Mouse (Mus musculus) lung, embryonic 16.5 days (tissue): ENCODE measurements around the gene Nf1. TPM values are rescaled to one million over a fixed set of nuclear protein-coding genes. Genes with fewer than 3 reads are reported as not detected.

Experiments
- ATAC-seq: fragments of 200-750 bp; cut with Nextera tagmentation; 2 replicates; pipeline ENCODE4 v1.8.0; 2017; ENCODE audit warnings: low read depth, mild to moderate bottlenecking, moderate library complexity
- H3K27ac ChIP-seq: fragments of 300-500 bp; sonication (generic); 2 replicates; pipeline ENCODE4 v1.5.1; 2014; ENCODE audit warnings: mild to moderate bottlenecking, control low read depth, low read length
- H3K27me3 ChIP-seq: fragments of 300-500 bp; sonication (generic); 2 replicates; pipeline ENCODE4 v1.6.1; 2014; ENCODE audit warnings: low read depth, low read length, mixed read lengths; ENCODE audit not compliant: control insufficient read depth, insufficient read depth
- H3K36me3 ChIP-seq: fragments of 300-500 bp; sonication (generic); 2 replicates; pipeline ENCODE4 v1.6.1; 2014; ENCODE audit warnings: low read length; ENCODE audit not compliant: control insufficient read depth, insufficient read depth
- H3K4me1 ChIP-seq: fragments of 300-500 bp; sonication (generic); replicated peaks from 2 replicates; pipeline ENCODE4 v1.6.1; 2014; ENCODE audit warnings: low read length, mixed read lengths; ENCODE audit not compliant: control insufficient read depth, insufficient read depth
- H3K4me2 ChIP-seq: fragments of 300-500 bp; sonication (generic); 2 replicates; pipeline ENCODE4 v1.6.1; 2014; ENCODE audit warnings: low read depth, low read length, control low read depth
- H3K4me3 ChIP-seq: fragments of 300-500 bp; sonication (generic); 2 replicates; pipeline ENCODE4 v1.5.1; 2014; ENCODE audit warnings: mild to moderate bottlenecking, low read length, control low read depth
- H3K9ac ChIP-seq: fragments of 300-500 bp; sonication (generic); 2 replicates; pipeline ENCODE4 v1.6.1; 2014; ENCODE audit warnings: low read length, control low read depth
- H3K9me3 ChIP-seq: fragments of 300-500 bp; sonication (generic); 2 replicates; pipeline ENCODE4 v1.6.1; 2016; ENCODE audit warnings: low read length; ENCODE audit not compliant: control insufficient read depth
- WGBS: fragments of 180-500 bp; shearing (Covaris S2); extraction: QIAGEN DNeasy Blood & Tissue Kit; methylation state at CpG from one replicate; pipeline ENCODE4 v1.1.7; 2014; 5-methylcytosine and 5-hydroxymethylcytosine counted together
- polyA plus RNA-seq: library from polyadenylated mRNA; unstranded; fragments of >200 nt; fragmentation: Nextera tagmentation; extraction: Ambion mirVana; gene quantifications from 2 replicates; pipeline ENCODE4 v1.2.1, GENCODE M21; 2015

The Nf1 gene
- polyA plus RNA-seq, 1 experiment from 2014 or later = 5.8 TPM

GRCm38 (mm10) chr11:79591591-79591975, 252.1 kb downstream of the Nf1 start:
- peak overlapping the region; percentile 97 for H3K4me2 ChIP-seq
- peak; percentile 16; the same call in 1 of the 2 replicates for ATAC-seq
- peak overlapping the region; percentile 52 for H3K9ac ChIP-seq
- H3K4me3 ChIP-seq = peak overlapping the region; percentile 60
- peaks cover 8% of the 10 kb centered on the region for H3K4me1 ChIP-seq
- no peak overlapping the region for H3K27ac ChIP-seq
- H3K36me3 ChIP-seq = no peaks in the 10 kb centered on the region
- WGBS = 35% methylated on average over 5 of the region's 5 CpGs
- H3K9me3 ChIP-seq = no peaks in the 10 kb centered on the region
- H3K27me3 ChIP-seq = peaks cover 37% of the 10 kb centered on the region

GRCm38 (mm10) chr11:79593495-79593894, 254.0 kb downstream of the Nf1 start:
- Histone ChIP-seq H3K9ac (no peak overlapping the region), H3K36me3 (no peaks in the 10 kb centered on the region), H3K9me3 (no peaks in the 10 kb centered on the region), H3K27me3 (peaks cover 37% of the 10 kb centered on the region), H3K4me2 (no peak overlapping the region), H3K27ac (no peak overlapping the region), H3K4me3 (no peak overlapping the region), H3K4me1 (peaks cover 8% of the 10 kb centered on the region)
- 29% methylated on average over 11 of the region's 11 CpGs for WGBS
- no peak for ATAC-seq

GRCm38 (mm10) chr11:79610454-79610853, 271.0 kb downstream of the Nf1 start:
- 49% methylated on average over 2 of the region's 2 CpGs for WGBS
- Histone ChIP-seq H3K27me3 (no peaks in the 10 kb centered on the region), H3K4me2 (no peak overlapping the region), H3K27ac (no peak overlapping the region), H3K9ac (no peak overlapping the region), H3K36me3 (no peaks in the 10 kb centered on the region), H3K4me1 (peaks cover 7% of the 10 kb centered on the region; the same call in 1 of the 2 replicates), H3K9me3 (no peaks in the 10 kb centered on the region), H3K4me3 (no peak overlapping the region)
- ATAC-seq = no peak

GRCm38 (mm10) chr11:79611011-79611666, 271.6 kb downstream of the Nf1 start:
- Histone ChIP-seq H3K4me1 (peaks cover 7% of the 10 kb centered on the region; the same call in 1 of the 2 replicates), H3K9me3 (no peaks in the 10 kb centered on the region), H3K9ac (no peak overlapping the region), H3K27me3 (no peaks in the 10 kb centered on the region), H3K27ac (no peak overlapping the region), H3K4me2 (no peak overlapping the region), H3K36me3 (no peaks in the 10 kb centered on the region), H3K4me3 (no peak overlapping the region)
- 15% methylated on average over 13 of the region's 13 CpGs for WGBS
- ATAC-seq = no peak

- no peak for ATAC-seq
- WGBS = 21% methylated on average over 1 of the region's 1 CpGs
Observed at GRCm38 (mm10) chr11:79612046-79612600, 272.6 kb downstream of the Nf1 start.

GRCm38 (mm10) chr11:79613084-79613483, 273.6 kb downstream of the Nf1 start:
- Histone ChIP-seq H3K4me3 (no peak overlapping the region), H3K9ac (no peak overlapping the region), H3K27ac (no peak overlapping the region), H3K9me3 (no peaks in the 10 kb centered on the region), H3K36me3 (no peaks in the 10 kb centered on the region), H3K4me1 (peaks cover 7% of the 10 kb centered on the region; the same call in 1 of the 2 replicates), H3K4me2 (no peak overlapping the region), H3K27me3 (no peaks in the 10 kb centered on the region)
- no peak for ATAC-seq
- 45% methylated on average over 3 of the region's 3 CpGs for WGBS

More at GRCm38 (mm10) chr11:79612046-79612600, 272.6 kb downstream of the Nf1 start:
- Histone ChIP-seq H3K9me3 (no peaks in the 10 kb centered on the region), H3K4me2 (no peak overlapping the region), H3K9ac (no peak overlapping the region), H3K4me1 (peaks cover 7% of the 10 kb centered on the region; the same call in 1 of the 2 replicates), H3K4me3 (no peak overlapping the region), H3K27ac (no peak overlapping the region), H3K27me3 (no peaks in the 10 kb centered on the region), H3K36me3 (no peaks in the 10 kb centered on the region)

- no peaks in the 10 kb centered on the region for H3K27me3 ChIP-seq
- 60% methylated on average over 4 of the region's 4 CpGs for WGBS
- no peak overlapping the region for H3K9ac ChIP-seq
- H3K4me2 ChIP-seq = no peak overlapping the region
- no peak for ATAC-seq
- peaks cover 7% of the 10 kb centered on the region; the same call in 1 of the 2 replicates for H3K4me1 ChIP-seq
- H3K4me3 ChIP-seq = no peak overlapping the region
- no peak overlapping the region for H3K27ac ChIP-seq
- no peaks in the 10 kb centered on the region for H3K9me3 ChIP-seq
- no peaks in the 10 kb centered on the region for H3K36me3 ChIP-seq
Observed at GRCm38 (mm10) chr11:79613711-79614110, 274.2 kb downstream of the Nf1 start.

- H3K27me3 ChIP-seq = no peaks in the 10 kb centered on the region
- no peak for ATAC-seq
- no peak overlapping the region for H3K4me3 ChIP-seq
- no peak overlapping the region for H3K4me2 ChIP-seq
- WGBS = 77% methylated on average over 3 of the region's 3 CpGs
- H3K27ac ChIP-seq = no peak overlapping the region
- peaks cover 7% of the 10 kb centered on the region; the same call in 1 of the 2 replicates for H3K4me1 ChIP-seq
- no peaks in the 10 kb centered on the region for H3K9me3 ChIP-seq
- H3K36me3 ChIP-seq = no peaks in the 10 kb centered on the region
- H3K9ac ChIP-seq = no peak overlapping the region
Observed at GRCm38 (mm10) chr11:79614880-79615279, 275.4 kb downstream of the Nf1 start.

GRCm38 (mm10) chr11:79615871-79616270, 276.4 kb downstream of the Nf1 start:
- Histone ChIP-seq H3K36me3 (no peaks in the 10 kb centered on the region), H3K27me3 (no peaks in the 10 kb centered on the region), H3K27ac (no peak overlapping the region), H3K4me2 (no peak overlapping the region), H3K4me1 (peaks cover 7% of the 10 kb centered on the region; the same call in 1 of the 2 replicates), H3K9me3 (no peaks in the 10 kb centered on the region), H3K4me3 (no peak overlapping the region), H3K9ac (no peak overlapping the region)
- no peak for ATAC-seq
- WGBS = 44% methylated on average over 5 of the region's 5 CpGs
